Mouse (Mus musculus) adrenal gland, postnatal 10 days (tissue): Measurements from ENCODE around the gene 4930407I10Rik. TPM values are rescaled to one million over a fixed set of nuclear protein-coding genes. Genes with fewer than 3 reads are reported as not detected.

Experiments used
- DNase-seq: peaks from one replicate; pipeline ENCODE4 v3.0.0; 2021; ENCODE audit warnings: mixed read lengths
- total RNA-seq, 2 experiments: library from RNA; stranded (reverse); gene quantifications; 2 replicates each; pipeline ENCODE4 v1.2.3; 2021

Gene 4930407I10Rik
- total RNA-seq, 2 experiments from 2014 or later: not detected

GRCm38 (mm10) chr15:82052544-82052943 lies 6.4 kb upstream of the 4930407I10Rik start:
- no peak for DNase-seq

- no peak for DNase-seq
Measured at GRCm38 (mm10) chr15:82063909-82064308, 5.0 kb downstream of the 4930407I10Rik start.

- peak; percentile 84 for DNase-seq
Measured at GRCm38 (mm10) chr15:82065511-82065910, 6.6 kb downstream of the 4930407I10Rik start.

GRCm38 (mm10) chr15:82069898-82070297 lies 10.9 kb downstream of the 4930407I10Rik start, which contains the start of gene Mei1:
Gene Mei1, plus strand, starts transcription at chr15:82069996.
- no peak for DNase-seq

- DNase-seq: no peak
Measured at GRCm38 (mm10) chr15:82071816-82072469, 13.0 kb downstream of the 4930407I10Rik start.

GRCm38 (mm10) chr15:82073490-82073889 lies 14.5 kb downstream of the 4930407I10Rik start:
- DNase-seq: no peak

- DNase-seq: no peak
Measured at GRCm38 (mm10) chr15:82079883-82080282, 20.9 kb downstream of the 4930407I10Rik start.

GRCm38 (mm10) chr15:82081161-82081560 lies 22.2 kb downstream of the 4930407I10Rik start:
- DNase-seq: peak; percentile 25

- no peak for DNase-seq
Measured at GRCm38 (mm10) chr15:82085606-82086005, 26.7 kb downstream of the 4930407I10Rik start.

- DNase-seq: peak; percentile 10
Measured at GRCm38 (mm10) chr15:82086131-82086530, 27.2 kb downstream of the 4930407I10Rik start.

- DNase-seq: no peak
Measured at GRCm38 (mm10) chr15:82087266-82087665, 28.3 kb downstream of the 4930407I10Rik start.

- no peak for DNase-seq
Measured at GRCm38 (mm10) chr15:82091061-82091460, 32.1 kb downstream of the 4930407I10Rik start.

GRCm38 (mm10) chr15:82106953-82107555 lies 48.1 kb downstream of the 4930407I10Rik start:
- peak; percentile 83 for DNase-seq

Other genes with a start within 250 kb of the 4930407I10Rik start
- gene Tob2, start 200.4 kb upstream of the 4930407I10Rik start, total RNA-seq: 100 to 1,000 TPM; 108 to 183 TPM
- 10 to 100 TPM; 58.8 to 62.9 TPM for gene Phf5a, start 187.2 kb upstream of the 4930407I10Rik start, total RNA-seq
- gene Aco2, start 186.8 kb upstream of the 4930407I10Rik start, total RNA-seq: 1,000 to 10,000 TPM; 2,299 to 2,557 TPM
- gene Polr3h, start 132.9 kb upstream of the 4930407I10Rik start, total RNA-seq: 10 to 100 TPM; 15.5 to 19.1 TPM
- 10 to 100 TPM; 16.9 to 27.9 TPM for gene Csdc2, start 122.4 kb upstream of the 4930407I10Rik start, total RNA-seq
- gene Pmm1, start 98.2 kb upstream of the 4930407I10Rik start, total RNA-seq: 10 to 100 TPM; 81.4 to 94.8 TPM
- not detected for gene 1700029P11Rik, start 78.6 kb upstream of the 4930407I10Rik start, total RNA-seq
- gene Xrcc6, start 71.3 kb upstream of the 4930407I10Rik start, total RNA-seq: 100 to 1,000 TPM; 122 to 139 TPM
- 10 to 100 TPM; 51.9 to 60.3 TPM for gene Desi1, start 25.3 kb upstream of the 4930407I10Rik start, total RNA-seq
- gene Snu13, start 11.6 kb upstream of the 4930407I10Rik start, total RNA-seq: 10 to 100 TPM; 76.1 to 84.1 TPM
- 1 to 10 TPM in 1 of 2 experiments, under 1 TPM in 1; 0.93 to 2.0 TPM for gene Mei1, start 10.8 kb downstream of the 4930407I10Rik start, total RNA-seq
- gene Ccdc134, start 68.8 kb downstream of the 4930407I10Rik start, total RNA-seq: 1 to 10 TPM; 8.6 to 8.7 TPM
- 10 to 100 TPM; 44.6 to 47.5 TPM for gene Srebf2, start 88.0 kb downstream of the 4930407I10Rik start, total RNA-seq
- gene Shisa8, start 153.7 kb downstream of the 4930407I10Rik start, total RNA-seq: under 1 TPM; 0.12 to 0.45 TPM
- gene Tnfrsf13c, start 165.2 kb downstream of the 4930407I10Rik start, total RNA-seq: 1 to 10 TPM; 2.1 to 2.7 TPM
- 10 to 100 TPM; 11.7 to 12.0 TPM for gene Cenpm, start 185.6 kb downstream of the 4930407I10Rik start, total RNA-seq
- gene 1500009C09Rik, start 193.2 kb downstream of the 4930407I10Rik start, total RNA-seq: under 1 TPM; 0.27 to 1.00 TPM
- 1 to 10 TPM; 3.5 to 6.0 TPM for gene Sept3, start 215.7 kb downstream of the 4930407I10Rik start, total RNA-seq
- gene Wbp2nl, start 239.8 kb downstream of the 4930407I10Rik start, total RNA-seq: under 1 TPM in 1 of 2 experiments, not detected in 1; 0.48 TPM